Mouse (Mus musculus) B cell, adult (primary cell): ENCODE data around the gene Tnfsf12. TPM values are rescaled to one million over a fixed set of nuclear protein-coding genes. Genes with fewer than 3 reads are reported as not detected.

Experiments used
- total RNA-seq: library from RNA; stranded (reverse); gene quantifications from 4 replicates; pipeline ENCODE4 v1.2.4, GENCODE M21; 2023; ENCODE audit not compliant: inconsistent age

Gene Tnfsf12
- total RNA-seq = 0.51 TPM in 1 of 4 replicates, not detected in the others

GRCm38 (mm10) chr11:69695361-69696181 is at the start of gene Tnfsf12, which contains the start of gene Tnfsfm13:
Tnfsf12 (minus strand) TSS chr11:69695849.
Tnfsfm13 (minus strand) TSS chr11:69696098.

GRCm38 (mm10) chr11:69685526-69686148 is 10.0 kb downstream of the Tnfsf12 start, which contains the start of gene Tnfsf13:
Tnfsf13 (minus strand) TSS chr11:69685784.

GRCm38 (mm10) chr11:69681314-69682208 is 14.1 kb downstream of the Tnfsf12 start, which contains the start of gene Senp3:
Senp3 (minus strand) TSS chr11:69682084.

DNA sequence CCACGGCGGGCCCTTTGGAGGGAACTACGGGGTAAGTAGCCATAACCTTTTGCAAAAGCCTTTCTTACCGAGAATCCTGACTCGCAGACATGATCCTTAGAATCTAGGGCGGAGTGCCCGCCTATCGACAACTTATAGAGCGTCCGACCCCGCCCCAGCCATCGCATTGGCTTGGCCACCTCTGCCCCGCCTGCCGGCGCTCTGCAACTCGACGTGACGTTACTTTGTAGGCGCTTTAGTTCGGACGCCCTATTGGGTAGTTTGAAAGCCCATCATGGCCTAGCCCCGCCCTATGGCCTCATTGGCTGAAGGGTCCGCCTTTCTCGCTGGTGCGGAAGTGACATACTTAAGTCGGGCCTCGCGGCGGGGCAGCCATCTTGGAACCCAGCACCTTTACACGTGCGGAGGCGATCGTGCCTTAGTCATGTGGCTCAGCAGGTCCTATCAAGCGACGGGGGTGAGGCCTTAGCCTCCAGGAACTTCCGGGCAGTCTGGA is 23.4 kb downstream of the Tnfsf12 start, which contains the start of gene Eif4a1:
Gene Eif4a1, minus strand, starts transcription at position 213 of the 496 bp plus-strand sequence.

GRCm38 (mm10) chr11:69665961-69666664 is 29.5 kb downstream of the Tnfsf12 start, which contains the start of gene Cd68:
Cd68 (minus strand) TSS chr11:69666153.

GRCm38 (mm10) chr11:69662213-69662966 is 33.3 kb downstream of the Tnfsf12 start, which contains the start of gene Mpdu1:
Mpdu1 (minus strand) TSS chr11:69662642.

GRCm38 (mm10) chr11:69655264-69656064 is 40.2 kb downstream of the Tnfsf12 start, which contains the start of gene Sox15:
Sox15 (plus strand) TSS chr11:69655314.

Other genes starting within 250 kb of the Tnfsf12 start
- gene Dnah2, start 146.7 kb downstream of the Tnfsf12 start, total RNA-seq = not detected in 4 replicates
- 0.36 to 0.93 TPM (median 0.45 TPM) in 4 replicates for gene Efnb3, start 135.6 kb downstream of the Tnfsf12 start, total RNA-seq
- gene Wrap53, start 115.6 kb downstream of the Tnfsf12 start, total RNA-seq = 11.6 to 16.8 TPM (median 11.9 TPM) in 4 replicates
- gene Trp53, start 115.5 kb downstream of the Tnfsf12 start, total RNA-seq = 130 to 136 TPM (median 131 TPM) in 4 replicates
- gene Atp1b2, start 89.9 kb downstream of the Tnfsf12 start, total RNA-seq = 0.33 TPM in 1 of 4 replicates, not detected in the others
- not detected in 4 replicates for gene Shbg, start 77.9 kb downstream of the Tnfsf12 start, total RNA-seq
- not detected in 4 replicates for gene Sat2, start 73.8 kb downstream of the Tnfsf12 start, total RNA-seq
- 76.8 to 83.1 TPM (median 77.8 TPM) in 4 replicates for gene Fxr2, start 62.9 kb downstream of the Tnfsf12 start, total RNA-seq
- 0.84 TPM in 1 of 4 replicates, not detected in the others for gene Sox15, start 40.5 kb downstream of the Tnfsf12 start, total RNA-seq
- 58.0 to 71.6 TPM (median 63.0 TPM) in 4 replicates for gene Mpdu1, start 33.2 kb downstream of the Tnfsf12 start, total RNA-seq
- 11.8 to 14.7 TPM (median 12.5 TPM) in 4 replicates for gene Cd68, start 29.7 kb downstream of the Tnfsf12 start, total RNA-seq
- gene Eif4a1, start 23.4 kb downstream of the Tnfsf12 start, total RNA-seq = 670 to 697 TPM (median 692 TPM) in 4 replicates
- gene Senp3, start 13.8 kb downstream of the Tnfsf12 start, total RNA-seq = 108 to 153 TPM (median 136 TPM) in 4 replicates
- 0.32 TPM in 1 of 4 replicates, not detected in the others for gene Tnfsf13, start 10.1 kb downstream of the Tnfsf12 start, total RNA-seq
- gene Tnfsfm13, start 249 bp upstream of the Tnfsf12 start, total RNA-seq = 0.45 to 0.78 TPM in 2 of 4 replicates, not detected in the others
- 231 to 244 TPM (median 242 TPM) in 4 replicates for gene Polr2a, start 62.8 kb upstream of the Tnfsf12 start, total RNA-seq
- not detected in 4 replicates for gene Slc35g3, start 66.1 kb upstream of the Tnfsf12 start, total RNA-seq
- gene Zbtb4, start 70.1 kb upstream of the Tnfsf12 start, total RNA-seq = 52.3 to 57.6 TPM (median 54.5 TPM) in 4 replicates
- 8.3 to 11.3 TPM (median 10.1 TPM) in 4 replicates for gene Chrnb1, start 100.1 kb upstream of the Tnfsf12 start, total RNA-seq
- gene Fgf11, start 106.0 kb upstream of the Tnfsf12 start, total RNA-seq = 0.16 to 0.27 TPM in 2 of 4 replicates, not detected in the others
- gene Tmem102, start 109.8 kb upstream of the Tnfsf12 start, total RNA-seq = not detected in 4 replicates
- gene Gm39566, start 119.4 kb upstream of the Tnfsf12 start, total RNA-seq = not detected in 4 replicates
- not detected in 4 replicates for gene Spem2, start 122.6 kb upstream of the Tnfsf12 start, total RNA-seq
- not detected in 4 replicates for gene Spem1, start 126.3 kb upstream of the Tnfsf12 start, total RNA-seq
- gene Nlgn2, start 141.9 kb upstream of the Tnfsf12 start, total RNA-seq = 0.24 to 1.3 TPM (median 0.59 TPM) in 4 replicates
- gene Tmem256, start 142.7 kb upstream of the Tnfsf12 start, total RNA-seq = 30.9 to 38.6 TPM (median 37.0 TPM) in 4 replicates
- 9.8 to 13.0 TPM (median 11.5 TPM) in 4 replicates for gene Plscr3, start 150.5 kb upstream of the Tnfsf12 start, total RNA-seq
- not detected in 4 replicates for gene Tnk1, start 162.9 kb upstream of the Tnfsf12 start, total RNA-seq
- not detected in 4 replicates for gene Tmem95, start 182.2 kb upstream of the Tnfsf12 start, total RNA-seq
- gene Kctd11, start 185.6 kb upstream of the Tnfsf12 start, total RNA-seq = 1.8 to 2.3 TPM (median 2.0 TPM) in 4 replicates
- 477 to 556 TPM (median 497 TPM) in 4 replicates for gene Acap1, start 199.7 kb upstream of the Tnfsf12 start, total RNA-seq
- gene 2810408A11Rik, start 205.1 kb upstream of the Tnfsf12 start, total RNA-seq = 2.1 to 2.7 TPM (median 2.3 TPM) in 4 replicates
- 55.7 to 74.4 TPM (median 62.8 TPM) in 4 replicates for gene Neurl4, start 205.2 kb upstream of the Tnfsf12 start, total RNA-seq
- gene Gps2, start 218.0 kb upstream of the Tnfsf12 start, total RNA-seq = 138 to 159 TPM (median 142 TPM) in 4 replicates
- gene Eif5a, start 226.1 kb upstream of the Tnfsf12 start, total RNA-seq = 362 to 387 TPM (median 377 TPM) in 4 replicates
- not detected in 4 replicates for gene Ybx2, start 239.9 kb upstream of the Tnfsf12 start, total RNA-seq